Mouse (Mus musculus) adrenal gland, postnatal 14 days (tissue): ENCODE measurements around the gene Hist1h4c. TPM values are rescaled to one million over a fixed set of nuclear protein-coding genes. Genes with fewer than 3 reads are reported as not detected.

Source experiments
- microRNA-seq, 2 experiments: library from miRNA; unstranded; fragments of <30 nt; microRNA quantifications; one replicate each; pipeline ENCODE4 v1.2.0; 2021
- total RNA-seq: library from RNA; stranded (reverse); gene quantifications from 2 replicates; pipeline ENCODE4 v1.2.3, GENCODE M21; 2021

Gene Hist1h4c
- total RNA-seq, 1 experiment from 2014 or later = 161 TPM

Small RNA genes within 50 kb of the gene (microRNA-seq; reads per million reads assigned to microRNA genes)
- gene Gm44314 (0 reads per million in 2 experiments), gene Gm44350 (0 reads per million in 2 experiments)

Other genes starting within 250 kb of the Hist1h4c start
- 0.19 TPM in 1 of 2 replicates, not detected in the other for gene Btn1a1, start 232.6 kb downstream of the Hist1h4c start, total RNA-seq
- not detected in 2 replicates for gene Btn2a2, start 209.6 kb downstream of the Hist1h4c start, total RNA-seq
- 699 and 771 TPM in 2 replicates for gene Hist1h4h, start 167.4 kb downstream of the Hist1h4c start, total RNA-seq
- gene Hist1h2af, start 164.5 kb downstream of the Hist1h4c start, total RNA-seq = 182 and 192 TPM in 2 replicates
- gene Hist1h3g, start 163.0 kb downstream of the Hist1h4c start, total RNA-seq = 64.2 and 80.0 TPM in 2 replicates
- gene Hist1h2bh, start 155.1 kb downstream of the Hist1h4c start, total RNA-seq = 18.0 and 26.2 TPM in 2 replicates
- gene Hist1h3f, start 154.4 kb downstream of the Hist1h4c start, total RNA-seq = 72.3 and 84.2 TPM in 2 replicates
- gene Hist1h4f, start 146.8 kb downstream of the Hist1h4c start, total RNA-seq = 307 and 382 TPM in 2 replicates
- gene Hist1h1d, start 145.2 kb downstream of the Hist1h4c start, total RNA-seq = 19.2 and 24.2 TPM in 2 replicates
- 184 TPM in 2 replicates for gene Hist1h3e, start 136.1 kb downstream of the Hist1h4c start, total RNA-seq
- 28.8 and 36.1 TPM in 2 replicates for gene Hist1h2ae, start 127.2 kb downstream of the Hist1h4c start, total RNA-seq
- gene Hist1h2bg, start 127.1 kb downstream of the Hist1h4c start, total RNA-seq = 288 and 319 TPM in 2 replicates
- 127 and 167 TPM in 2 replicates for gene Hist1h2bf, start 124.3 kb downstream of the Hist1h4c start, total RNA-seq
- gene Hist1h2ad, start 124.1 kb downstream of the Hist1h4c start, total RNA-seq = 12.6 and 14.1 TPM in 2 replicates
- gene Hist1h3d, start 122.7 kb downstream of the Hist1h4c start, total RNA-seq = 27.2 and 39.2 TPM in 2 replicates
- gene Hist1h4d, start 116.9 kb downstream of the Hist1h4c start, total RNA-seq = 250 and 265 TPM in 2 replicates
- gene Hist1h2be, start 77.3 kb downstream of the Hist1h4c start, total RNA-seq = 22.3 and 25.1 TPM in 2 replicates
- gene Hist1h1e, start 75.9 kb downstream of the Hist1h4c start, total RNA-seq = 139 and 157 TPM in 2 replicates
- gene Hist1h2ac, start 14.5 kb downstream of the Hist1h4c start, total RNA-seq = 6.6 and 8.0 TPM in 2 replicates
- 84.6 and 133 TPM in 2 replicates for gene Hist1h2bc, start 14.3 kb downstream of the Hist1h4c start, total RNA-seq
- gene Hist1h1t, start 2.6 kb downstream of the Hist1h4c start, total RNA-seq = 0.37 and 0.83 TPM in 2 replicates
- gene Hfe, start 12.4 kb upstream of the Hist1h4c start, total RNA-seq = 29.0 and 39.1 TPM in 2 replicates
- 300 and 304 TPM in 2 replicates for gene Hist1h1c, start 40.4 kb upstream of the Hist1h4c start, total RNA-seq
- gene Hist1h3c, start 47.1 kb upstream of the Hist1h4c start, total RNA-seq = 82.5 and 109 TPM in 2 replicates
- 125 and 171 TPM in 2 replicates for gene Hist1h2bb, start 48.3 kb upstream of the Hist1h4c start, total RNA-seq
- gene Hist1h2ab, start 52.7 kb upstream of the Hist1h4c start, total RNA-seq = 157 and 198 TPM in 2 replicates
- 247 and 351 TPM in 2 replicates for gene Hist1h3b, start 53.8 kb upstream of the Hist1h4c start, total RNA-seq
- gene Hist1h4b, start 58.6 kb upstream of the Hist1h4c start, total RNA-seq = 217 and 308 TPM in 2 replicates
- 164 and 198 TPM in 2 replicates for gene Hist1h4a, start 62.8 kb upstream of the Hist1h4c start, total RNA-seq
- 183 and 216 TPM in 2 replicates for gene Hist1h3a, start 63.9 kb upstream of the Hist1h4c start, total RNA-seq
- gene Hist1h1a, start 65.2 kb upstream of the Hist1h4c start, total RNA-seq = 172 and 219 TPM in 2 replicates
- not detected in 2 replicates for gene Trim38, start 71.5 kb upstream of the Hist1h4c start, total RNA-seq
- 0.68 and 12.9 TPM in 2 replicates for gene Slc17a2, start 108.5 kb upstream of the Hist1h4c start, total RNA-seq
- 0.38 and 4.4 TPM in 2 replicates for gene Slc17a3, start 141.0 kb upstream of the Hist1h4c start, total RNA-seq
- gene Slc17a1, start 169.3 kb upstream of the Hist1h4c start, total RNA-seq = 1.1 TPM in 1 of 2 replicates, not detected in the other
- 0.45 and 4.8 TPM in 2 replicates for gene Slc17a4, start 216.6 kb upstream of the Hist1h4c start, total RNA-seq
- not detected in 2 replicates for gene Hist1h2ba, start 235.7 kb upstream of the Hist1h4c start, total RNA-seq
- not detected in 2 replicates for gene Hist1h2aa, start 236.0 kb upstream of the Hist1h4c start, total RNA-seq